Mouse (Mus musculus): ENCODE data around the gene Slc43a2.

Gene Slc43a2

DNA sequence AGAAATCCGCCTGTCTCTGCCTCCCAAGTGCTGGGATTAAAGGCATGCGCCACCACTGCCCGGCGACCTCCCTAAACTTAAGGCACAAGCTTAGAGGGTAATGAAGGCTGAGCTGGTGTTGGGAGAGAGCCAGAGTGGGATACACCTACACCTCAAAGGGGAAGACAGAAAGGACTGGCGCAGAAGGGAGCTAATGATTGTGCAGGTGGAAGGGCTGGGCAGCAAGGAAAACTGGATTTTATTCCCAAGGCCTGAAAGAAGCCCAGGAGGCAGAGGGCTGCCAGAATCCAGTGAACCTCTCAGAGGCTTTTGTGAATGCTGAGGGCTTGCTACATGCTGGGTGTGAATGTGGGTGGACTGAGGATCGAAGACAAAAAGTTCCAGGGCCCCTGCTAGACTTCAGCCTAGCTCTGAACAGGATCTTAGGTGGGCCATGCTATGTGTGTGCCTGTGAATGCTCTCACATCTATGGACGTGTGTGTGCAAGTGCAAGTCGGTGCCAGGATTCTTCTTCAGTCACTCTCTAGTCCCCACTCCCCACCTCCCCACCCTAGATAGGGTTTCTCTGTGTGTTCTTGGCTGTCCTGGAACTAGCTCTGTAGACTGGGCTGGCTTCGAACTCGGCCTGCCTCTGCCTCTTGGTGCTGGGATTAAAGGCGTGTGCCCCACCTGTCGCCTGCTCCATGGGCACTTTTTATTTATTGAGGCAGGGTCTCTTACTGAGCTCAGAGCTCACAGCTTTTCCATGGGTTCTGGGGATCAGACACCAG is 4.9 kb downstream of the Slc43a2 start:
- CTCF ChIA-PET: interaction anchor here in 3 of 4 experiments (0.7 to 1.7 kb wide), 4 partner anchors 22 to 101 kb away, joined by 3 to 7 read pairs (median 4); no protein-coding TSS in a partner anchor
- POLR2A ChIA-PET: interaction anchor here in 3 of 4 experiments (0.6 to 2.1 kb wide), 13 partner anchors 9 to 76 kb away, joined by 3 to 7 read pairs (median 3); partner anchors contain the start of genes Pitpna (in 2 of the 3) and Rilp (in 1 of the 3)

GRCm38 (mm10) chr11:75537025-75537414 is 5.5 kb downstream of the Slc43a2 start:
- POLR2A ChIA-PET: interaction anchor here in 3 of 4 experiments (0.7 to 2.1 kb wide), 8 partner anchors 8 to 77 kb away, joined by 3 to 7 read pairs (median 3); partner anchors contain the start of gene Rilp (in 1 of the 3)
- CTCF ChIA-PET: interaction anchor here in 1 of 4 experiments (0.7 to 1.2 kb wide), 3 partner anchors 15 to 100 kb away, joined by 3 to 5 read pairs (median 4); no protein-coding TSS in a partner anchor

DNA sequence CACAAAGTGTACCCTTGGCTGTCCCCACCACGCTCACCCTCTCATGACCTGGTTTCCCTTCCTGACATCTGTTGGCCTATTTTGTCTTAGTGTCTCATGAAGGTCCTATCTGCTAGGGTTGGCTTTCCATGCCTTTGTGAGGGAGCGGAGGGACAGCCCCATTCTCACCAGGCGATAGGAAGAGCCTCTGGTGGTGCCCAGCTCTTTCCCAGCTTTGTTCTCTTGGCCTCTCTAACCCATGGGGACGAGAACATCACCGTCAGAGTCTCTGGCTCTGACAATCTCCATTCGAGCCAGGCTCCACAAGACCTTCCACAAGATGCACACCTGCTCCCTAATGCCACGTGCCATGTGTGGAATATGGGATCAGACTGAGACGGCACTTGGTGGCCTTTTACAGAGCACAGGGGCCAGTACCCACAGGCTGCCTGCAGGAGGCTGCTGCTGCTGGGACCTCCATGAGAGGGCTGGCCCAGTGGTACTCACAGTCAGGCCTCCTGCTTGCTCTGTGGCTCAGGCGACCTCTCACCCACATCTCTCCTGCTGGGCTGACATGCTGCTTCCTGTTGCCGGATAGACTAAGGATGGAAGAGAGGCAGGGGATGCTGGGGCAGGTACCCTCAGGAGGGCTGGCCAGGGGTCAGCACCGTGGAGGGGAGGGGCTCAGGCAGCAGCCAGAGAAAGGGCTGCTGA is 6.1 kb downstream of the Slc43a2 start:
- ChIA-PET POLR2A (interaction anchor here in 3 of 4 experiments (0.7 to 2.1 kb wide), 6 partner anchors 10 to 48 kb away, joined by 3 to 7 read pairs (median 3); partner anchors contain the start of gene Rilp (in 1 of the 3)), CTCF (interaction anchor here in 1 of 4 experiments (0.7 kb wide), 1 partner anchor 14 kb away, joined by 4 read pairs; no protein-coding TSS in a partner anchor)

GRCm38 (mm10) chr11:75538184-75538969 is 6.9 kb downstream of the Slc43a2 start:
- ChIA-PET POLR2A (interaction anchor here in 2 of 4 experiments (0.6 to 1.5 kb wide), 4 partner anchors 13 to 99 kb away, joined by 3 to 4 read pairs (median 3); partner anchors contain the start of gene Scarf1 (in 1 of the 2)), CTCF (interaction anchor here in 1 of 4 experiments (0.6 kb wide), 1 partner anchor 194 kb away, joined by 3 read pairs; the partner anchor contains the start of gene Ywhae)

DNA sequence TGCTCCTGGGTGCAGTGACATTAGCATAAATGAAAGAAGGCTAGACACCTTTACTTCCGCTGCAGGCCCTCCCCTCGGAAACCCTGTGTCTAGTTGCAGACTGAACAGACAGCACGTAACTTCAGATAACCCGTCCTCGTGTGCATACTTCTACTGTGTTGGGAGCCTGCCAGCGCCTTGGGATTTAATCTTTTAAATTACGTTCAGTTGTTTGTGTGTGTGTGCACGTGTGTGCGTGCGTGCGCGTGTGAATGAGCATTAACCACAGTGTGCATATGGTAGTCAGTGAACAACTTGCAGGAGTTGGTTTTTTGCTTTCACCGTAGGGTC is 7.4 kb downstream of the Slc43a2 start:
- CTCF ChIA-PET: interaction anchor here in 1 of 4 experiments (0.6 kb wide), 1 partner anchor 194 kb away, joined by 3 read pairs; the partner anchor contains the start of gene Ywhae

DNA sequence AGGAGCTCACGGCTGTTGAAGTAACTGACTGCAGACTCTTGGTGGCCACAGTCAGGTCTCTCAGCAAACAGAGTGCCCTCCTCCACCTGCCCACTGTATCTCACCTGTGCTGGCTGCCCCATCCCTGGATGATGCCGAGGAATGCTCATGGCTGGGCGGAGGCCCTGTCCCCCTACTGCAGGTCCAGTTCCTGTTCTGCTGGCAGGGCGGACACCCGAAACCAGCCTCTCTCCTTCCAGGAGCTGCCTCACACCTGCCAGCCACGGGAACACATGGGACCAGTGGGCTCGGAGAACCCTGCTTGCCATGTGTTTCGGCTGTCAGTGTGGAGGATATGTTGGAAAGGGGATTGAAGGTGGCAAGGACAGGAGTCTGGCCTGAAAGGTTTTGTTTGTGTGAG is 8.7 kb downstream of the Slc43a2 start:
- POLR2A ChIA-PET: interaction anchor here in 3 of 4 experiments (1.0 to 2.8 kb wide), 13 partner anchors 8 to 79 kb away, joined by 3 to 12 read pairs (median 6); partner anchors contain the start of genes Slc43a2 (in 3 of the 3), Prpf8 (in 2 of the 3), Tlcd2 (in 2 of the 3) and Rilp (in 1 of the 3)
- CTCF ChIA-PET: interaction anchor here in 3 of 4 experiments (1.1 to 2.9 kb wide), 7 partner anchors 10 to 133 kb away, joined by 3 to 10 read pairs (median 3); partner anchors contain the start of gene Rilp (in 1 of the 3)

More for the DNA sequence above, 7.4 kb downstream of the Slc43a2 start:
- POLR2A ChIA-PET: interaction anchor here in 2 of 4 experiments (0.6 to 1.5 kb wide), 5 partner anchors 13 to 99 kb away, joined by 3 to 4 read pairs (median 3); partner anchors contain the start of gene Scarf1 (in 1 of the 2)

GRCm38 (mm10) chr11:75540710-75541581 is 9.5 kb downstream of the Slc43a2 start:
- POLR2A ChIA-PET: interaction anchor here in 3 of 4 experiments (0.9 to 2.8 kb wide), 17 partner anchors 9 to 80 kb away, joined by 3 to 12 read pairs (median 6); partner anchors contain the start of genes Slc43a2 (in 3 of the 3), Prpf8 (in 2 of the 3), Tlcd2 (in 2 of the 3) and Rilp (in 1 of the 3)

GRCm38 (mm10) chr11:75544713-75545112 is 13.2 kb downstream of the Slc43a2 start:
- ChIA-PET CTCF (interaction anchor here in 3 of 4 experiments (0.6 to 2.1 kb wide), 6 partner anchors 13 to 687 kb away, joined by 3 to 6 read pairs (median 4); partner anchors contain the start of gene Slc43a2 (in 1 of the 3)), POLR2A (interaction anchor here in 2 of 4 experiments (0.6 to 2.0 kb wide), 9 partner anchors 8 to 84 kb away, joined by 3 to 8 read pairs (median 4); partner anchors contain the start of gene Prpf8 (in 1 of the 2))

More at GRCm38 (mm10) chr11:75540710-75541581, 9.5 kb downstream of the Slc43a2 start:
- CTCF ChIA-PET: interaction anchor here in 3 of 4 experiments (1.0 to 2.9 kb wide), 9 partner anchors 9 to 134 kb away, joined by 3 to 10 read pairs (median 3); partner anchors contain the start of gene Rilp (in 1 of the 3)

GRCm38 (mm10) chr11:75546057-75546456 is 14.6 kb downstream of the Slc43a2 start:
- CTCF ChIA-PET: interaction anchor here in 2 of 4 experiments (1.3 to 2.1 kb wide), 3 partner anchors 14 to 27 kb away, joined by 5 to 6 read pairs (median 5); partner anchors contain the start of gene Slc43a2 (in 1 of the 2)
- POLR2A ChIA-PET: interaction anchor here in 2 of 4 experiments (1.6 to 2.0 kb wide), 4 partner anchors 9 to 15 kb away, joined by 4 to 8 read pairs (median 4); partner anchors contain the start of gene Slc43a2 (in 1 of the 2)

- POLR2A ChIA-PET: interaction anchor here in 3 of 4 experiments (0.6 to 5.7 kb wide), 10 partner anchors 8 to 624 kb away, joined by 3 to 60 read pairs (median 6); partner anchors contain the start of genes Slc43a2 (in 2 of the 3), Rilp (in 1 of the 3), Smg6 (in 1 of the 3) and Tlcd2 (in 1 of the 3)
Observed at GRCm38 (mm10) chr11:75549658-75550111, 18.2 kb downstream of the Slc43a2 start.

GRCm38 (mm10) chr11:75550200-75550946 is 18.9 kb downstream of the Slc43a2 start:
- POLR2A ChIA-PET: interaction anchor here in 2 of 4 experiments (0.9 to 5.7 kb wide), 9 partner anchors 9 to 89 kb away, joined by 3 to 60 read pairs (median 7); partner anchors contain the start of genes Slc43a2 (in 2 of the 2), Rilp (in 1 of the 2) and Tlcd2 (in 1 of the 2)
- CTCF ChIA-PET: interaction anchor here in 2 of 4 experiments (1.0 to 1.1 kb wide), 2 partner anchors 9 to 20 kb away, joined by 3 read pairs; no protein-coding TSS in a partner anchor

More at GRCm38 (mm10) chr11:75549658-75550111, 18.2 kb downstream of the Slc43a2 start:
- CTCF ChIA-PET: interaction anchor here in 2 of 4 experiments (1.0 to 1.1 kb wide), 2 partner anchors 9 to 19 kb away, joined by 3 read pairs; no protein-coding TSS in a partner anchor

- ChIA-PET POLR2A (interaction anchor here in 3 of 4 experiments (0.9 to 5.7 kb wide), 10 partner anchors 10 to 156 kb away, joined by 3 to 60 read pairs (median 4); partner anchors contain the start of genes Slc43a2 (in 2 of the 3), Rilp (in 1 of the 3) and Tlcd2 (in 1 of the 3)), CTCF (interaction anchor here in 2 of 4 experiments (1.5 to 2.0 kb wide), 2 partner anchors 40 kb away, joined by 4 to 5 read pairs; no protein-coding TSS in a partner anchor)
Observed at GRCm38 (mm10) chr11:75551321-75551720, 19.8 kb downstream of the Slc43a2 start.

DNA sequence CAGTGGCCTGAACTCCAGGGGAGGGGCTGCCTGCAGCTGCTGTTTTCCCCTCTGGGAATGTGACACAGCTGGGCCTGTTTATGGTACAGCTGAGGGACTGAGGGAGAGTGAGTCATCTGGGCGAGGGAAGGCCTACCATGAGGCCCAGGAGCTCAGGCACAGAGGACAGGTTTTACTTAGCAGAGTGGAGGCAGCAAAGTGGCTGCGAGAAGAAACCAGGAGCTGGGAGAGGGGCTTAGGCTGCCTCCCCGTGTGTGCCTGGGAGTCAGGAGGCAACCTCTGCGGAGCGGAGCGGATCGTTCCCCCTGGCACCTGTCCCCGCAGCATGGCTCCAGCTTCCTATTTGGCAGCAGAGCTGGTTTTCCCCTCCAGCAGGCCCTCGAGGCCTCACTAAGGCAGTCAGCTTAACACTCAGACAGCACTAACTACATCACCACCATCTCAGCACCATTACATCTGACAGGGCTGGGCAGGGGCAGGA is 20.5 kb downstream of the Slc43a2 start:
- CTCF ChIA-PET: interaction anchor here in 3 of 4 experiments (0.5 to 2.0 kb wide), 7 partner anchors 15 to 51 kb away, joined by 3 to 5 read pairs (median 4); no protein-coding TSS in a partner anchor
- POLR2A ChIA-PET: interaction anchor here in 3 of 4 experiments (0.6 to 5.7 kb wide), 16 partner anchors 9 to 155 kb away, joined by 3 to 60 read pairs (median 4); partner anchors contain the start of genes Slc43a2 (in 2 of the 3), Tlcd2 (in 2 of the 3) and Pitpna (in 1 of the 3)

Measured in embryonic stem cell, embryonic (primary cell).